8 mouse cellular contexts compared by ENCODE assay signal in genomic region chrX:155624341-155624841, GRCm38 (mm10). TPM values are rescaled to one million over a fixed set of nuclear protein-coding genes. Genes with fewer than 3 reads are reported as not detected.
DNase-seq lines count a peak whose midpoint lies in the region; ATAC-seq and TF ChIP-seq lines count a peak whose summit lies in the region.

TSS of gene Gm15155 (plus strand) at chrX:155624741.

- no peak for TF ChIP-seq CTCF in brain, embryonic 14.5 days (IDR thresholded peaks at IDR 0.05; ENCODE audit: borderline replicate concordance, extremely low read depth, insufficient read depth, insufficient read length)

- no peak for DNase-seq in heart, embryonic 10.5 days (ENCODE audit: low spot score)
- DNase-seq in heart, adult 11 months: no peak
- peak; percentile 50 for DNase-seq in brain, embryonic 14.5 days (ENCODE audit: low read depth)
- peak; percentile 12 to 38 for DNase-seq in left cerebral cortex, adult 18-20 months (ENCODE audit: low spot score in 2 of 2)
- no peak for DNase-seq in spleen, adult 18-20 months

- peak; percentile 31 for ATAC-seq in forebrain, embryonic 16.5 days
- ATAC-seq in midbrain, embryonic 16.5 days: peak; percentile 61
- ATAC-seq in erythroblast, adult 5-6 weeks (replicated peaks; ENCODE audit: low FRiP score, poor library complexity, severe bottlenecking): no peak

- no peaks in the 10 kb centered on the region for H3K4me1 ChIP-seq in heart, embryonic 10.5 days
- peaks cover 4% of the 10 kb centered on the region for H3K4me1 ChIP-seq in forebrain, embryonic 16.5 days (replicated peaks; ENCODE audit: control insufficient read depth, insufficient read depth, low read length)
- H3K4me1 ChIP-seq in midbrain, embryonic 16.5 days (ENCODE audit: control insufficient read depth, insufficient read depth, low read length): 0 out of 2 replicates have a peak, but pooled peaks cover 3% of the 10 kb centered on the region

- peak within 1 kb of the TSS; percentile 63 for H3K9ac ChIP-seq in forebrain, embryonic 16.5 days (replicated peaks; ENCODE audit: low read depth, low read length)
- peak within 1 kb of the TSS; percentile 67 for H3K9ac ChIP-seq in midbrain, embryonic 16.5 days (ENCODE audit: low read depth, low read length)

- peaks cover 57% of the 10 kb centered on the region for H3K27me3 ChIP-seq in heart, embryonic 10.5 days (ENCODE audit: insufficient read depth, poor library complexity, severe bottlenecking)
- peaks cover 8% of the 10 kb centered on the region; the same call in 1 of the 2 replicates for H3K27me3 ChIP-seq in forebrain, embryonic 16.5 days (replicated peaks; ENCODE audit: control insufficient read depth, insufficient read depth, low read length)
- no peaks in the 10 kb centered on the region for H3K27me3 ChIP-seq in midbrain, embryonic 16.5 days (ENCODE audit: control insufficient read depth, insufficient read depth, low read depth, low read length)

- H3K27ac ChIP-seq in heart, embryonic 10.5 days: no peak within 1 kb of the TSS
- H3K27ac ChIP-seq in forebrain, embryonic 16.5 days (ENCODE audit: low read length): no peak within 1 kb of the TSS
- H3K27ac ChIP-seq in midbrain, embryonic 16.5 days (ENCODE audit: low read length): peak within 1 kb of the TSS; percentile 82

- H3K9me3 ChIP-seq in heart, embryonic 10.5 days: no peaks in the 10 kb centered on the region
- H3K9me3 ChIP-seq in forebrain, embryonic 16.5 days (ENCODE audit: control insufficient read depth, low read length): no peaks in the 10 kb centered on the region
- H3K9me3 ChIP-seq in midbrain, embryonic 16.5 days (replicated peaks; ENCODE audit: control insufficient read depth, low read length, poor library complexity, severe bottlenecking): no peaks in the 10 kb centered on the region

- TF ChIP-seq POLR2A in brain, embryonic 14.5 days (IDR thresholded peaks at IDR 0.05; ENCODE audit: borderline replicate concordance, extremely low read depth, insufficient read depth, insufficient read length, poor library complexity, severe bottlenecking): no peak

- H3K36me3 ChIP-seq in heart, embryonic 10.5 days: no peaks in the 10 kb centered on the region
- H3K36me3 ChIP-seq in forebrain, embryonic 16.5 days (ENCODE audit: control insufficient read depth, insufficient read depth): no peaks in the 10 kb centered on the region
- H3K36me3 ChIP-seq in midbrain, embryonic 16.5 days (ENCODE audit: control insufficient read depth, insufficient read depth, low read length): no peaks in the 10 kb centered on the region

- 6% methylated on average over 19 of the region's 19 CpGs for WGBS in heart, embryonic 10.5 days
- 16% methylated on average over 18 of the region's 19 CpGs for WGBS in forebrain, embryonic 16.5 days
- 19% methylated on average over 16 of the region's 19 CpGs for WGBS in midbrain, embryonic 16.5 days

- peak within 1 kb of the TSS; percentile 63 for H3K4me3 ChIP-seq in heart, embryonic 10.5 days
- peak within 1 kb of the TSS; percentile 51 for H3K4me3 ChIP-seq in forebrain, embryonic 16.5 days (replicated peaks; ENCODE audit: low read length)
- peak within 1 kb of the TSS; percentile 57 for H3K4me3 ChIP-seq in midbrain, embryonic 16.5 days (ENCODE audit: low read depth, low read length)

- H3K4me2 ChIP-seq in forebrain, embryonic 16.5 days (ENCODE audit: low read length): peak within 1 kb of the TSS; percentile 79
- peak within 1 kb of the TSS; percentile 70 for H3K4me2 ChIP-seq in midbrain, embryonic 16.5 days (ENCODE audit: low read length)

RNA-seq across cellular contexts. Expression of gene Gm15155, which starts in this region (rescaled TPM):
- polyA plus RNA-seq in heart, embryonic 10.5 days (2016; fragmentation: Nextera tagmentation; extraction: Ambion mirVana): not detected in 2 replicates
- polyA plus RNA-seq in brain, embryonic 14.5 days (2012; rRNA removed): not detected in 2 replicates
- 0.52 TPM in 1 of 2 replicates, not detected in the other for polyA plus RNA-seq in forebrain, embryonic 16.5 days (2015; fragmentation: Nextera tagmentation; extraction: Ambion mirVana)
- under 1 TPM in 1 of 2 experiments, not detected in 1; 0.56 TPM for total RNA-seq in left cerebral cortex, adult 18-20 months (2021)
- polyA plus RNA-seq in midbrain, embryonic 16.5 days (2015; fragmentation: Nextera tagmentation; extraction: Ambion mirVana): not detected in 2 replicates
- not detected in 2 replicates for total RNA-seq in erythroblast, adult 5-6 weeks (2015; ENCODE audit: low replicate concordance)
- not detected in 2 replicates for total RNA-seq in erythroblast, adult 5-6 weeks (2017; ENCODE audit: low replicate concordance)

Comparison
In these comparisons a context has a peak if more than half of its experiments do, and no peak if none do; other contexts are left out.
1. Peak in DNase-seq in brain, embryonic 14.5 days; RNA of the gene not detected or under 1 TPM.
2. Peak in ATAC-seq, H3K4me3 ChIP-seq, H3K9ac ChIP-seq and H3K4me2 ChIP-seq in forebrain, embryonic 16.5 days; RNA of the gene not detected or under 1 TPM.
3. Peak in DNase-seq in left cerebral cortex, adult 18-20 months; RNA of the gene not detected or under 1 TPM.
4. Peak in ATAC-seq, H3K4me3 ChIP-seq, H3K27ac ChIP-seq, H3K9ac ChIP-seq and H3K4me2 ChIP-seq in midbrain, embryonic 16.5 days; RNA of the gene not detected or under 1 TPM.